ENCODE assay signal across 22 mouse cellular contexts in the genomic region with DNA sequence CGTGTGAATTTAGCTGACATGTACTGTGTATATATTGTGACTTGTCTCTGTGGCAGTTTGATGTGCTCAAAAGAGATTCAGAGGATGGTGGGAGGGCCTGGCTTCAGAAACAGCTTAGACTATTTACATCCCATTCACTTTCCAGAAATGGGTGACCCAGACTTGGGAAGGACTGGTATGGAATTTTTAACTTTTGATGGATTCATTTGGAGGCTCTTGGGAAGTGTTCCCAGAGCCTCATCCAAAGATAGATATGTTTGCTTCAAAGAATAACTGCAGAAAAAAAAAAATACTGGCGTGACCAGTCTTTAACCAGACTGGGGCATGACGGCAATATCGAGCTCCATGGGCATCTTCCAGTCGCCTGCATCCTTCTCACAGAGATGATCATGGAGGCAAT.
DNase-seq lines count a peak whose midpoint lies in the region; ATAC-seq and TF ChIP-seq lines count a peak whose summit lies in the region.
"Had no signal": no experiment of that assay in that cellular context is flagged by ENCODE, and none has a peak within 500 bp of the region (broad histone marks: within the 10 kb centered on the region; RNA-seq: fewer than 3 reads in every experiment).

No protein-coding gene starts in this region.

- no peak overlapping the region for H3K4me3 ChIP-seq in midbrain, embryonic 15.5 days
- H3K4me3 ChIP-seq in midbrain, embryonic 13.5 days (replicated peaks): no peak overlapping the region
- H3K4me3 ChIP-seq: embryonic facial prominence, embryonic 13.5 days; forebrain, embryonic 12.5 days; heart, embryonic 10.5 days; hindbrain, embryonic 12.5 days had no signal

- no peaks in the 10 kb centered on the region for H3K36me3 ChIP-seq in midbrain, embryonic 15.5 days (replicated peaks)
- H3K36me3 ChIP-seq in midbrain, embryonic 13.5 days: no peaks in the 10 kb centered on the region
- H3K36me3 ChIP-seq: embryonic facial prominence, embryonic 13.5 days; forebrain, embryonic 12.5 days; heart, embryonic 10.5 days; hindbrain, embryonic 12.5 days had no signal

- no peaks in the 10 kb centered on the region for H3K27me3 ChIP-seq in midbrain, embryonic 15.5 days (replicated peaks)
- peaks cover 21% of the 10 kb centered on the region for H3K27me3 ChIP-seq in midbrain, embryonic 13.5 days
- H3K27me3 ChIP-seq: embryonic facial prominence, embryonic 13.5 days; forebrain, embryonic 12.5 days; hindbrain, embryonic 12.5 days had no signal

- peak; percentile 20 to 27 for DNase-seq in frontal cortex, adult 2 months (ENCODE audit: extremely low spot score in 1 of 2, low spot score in 1 of 2)
- DNase-seq in frontal cortex, postnatal 14 days (ENCODE audit: low spot score in 2 of 2): no peak
- peak; percentile 53 for DNase-seq in brain, adult 2 months (ENCODE audit: low read depth, low spot score)
- DNase-seq in brain, embryonic 14.5 days (ENCODE audit: low read depth): peak; percentile 34
- no peak for DNase-seq in cerebellum, adult 18-20 months
- DNase-seq: adrenal gland, adult 2 months; adrenal gland, postnatal 25 days; cerebellum, adult 11 months; cerebellum, adult 9-10 months; cerebellum, postnatal 25 days; gastrocnemius, postnatal 10 days; heart, adult 18-20 months; heart, postnatal 10 days; heart, postnatal 4 days had no signal

- peaks cover 32% of the 10 kb centered on the region for H3K4me1 ChIP-seq in midbrain, embryonic 15.5 days
- peaks cover 43% of the 10 kb centered on the region for H3K4me1 ChIP-seq in midbrain, embryonic 13.5 days (replicated peaks)

- TF ChIP-seq CTCF in brain, embryonic 14.5 days (IDR thresholded peaks at IDR 0.05; ENCODE audit: borderline replicate concordance, extremely low read depth, insufficient read depth, insufficient read length): no peak

- 73% methylated on average over 5 of the region's 5 CpGs for WGBS in midbrain, embryonic 15.5 days
- WGBS in midbrain, embryonic 13.5 days: 74% methylated on average over 5 of the region's 5 CpGs

- H3K4me2 ChIP-seq in midbrain, embryonic 15.5 days: no peak overlapping the region
- no peak overlapping the region for H3K4me2 ChIP-seq in midbrain, embryonic 13.5 days (replicated peaks)
- H3K4me2 ChIP-seq: embryonic facial prominence, embryonic 13.5 days; forebrain, embryonic 12.5 days; hindbrain, embryonic 12.5 days had no signal

- H3K27ac ChIP-seq in midbrain, embryonic 15.5 days: peak overlapping the region; percentile 19; the same call in 1 of the 2 replicates
- H3K27ac ChIP-seq in midbrain, embryonic 13.5 days: no peak overlapping the region
- H3K27ac ChIP-seq: embryonic facial prominence, embryonic 13.5 days; forebrain, embryonic 12.5 days; heart, embryonic 10.5 days had no signal

- ATAC-seq in midbrain, embryonic 15.5 days (replicated peaks): no peak
- no peak for ATAC-seq in midbrain, embryonic 13.5 days
- ATAC-seq: hindbrain, embryonic 16.5 days; inflammation-experienced regulatory T-cells, adult 6 months had no signal

- H3K9ac ChIP-seq in midbrain, embryonic 15.5 days: no peak overlapping the region
- no peak overlapping the region for H3K9ac ChIP-seq in midbrain, embryonic 13.5 days (replicated peaks)
- H3K9ac ChIP-seq: embryonic facial prominence, embryonic 13.5 days; forebrain, embryonic 12.5 days; hindbrain, embryonic 12.5 days had no signal

- no peak for TF ChIP-seq POLR2A in brain, embryonic 14.5 days (IDR thresholded peaks at IDR 0.05; ENCODE audit: borderline replicate concordance, extremely low read depth, insufficient read depth, insufficient read length, poor library complexity, severe bottlenecking)

- H3K9me3 ChIP-seq in midbrain, embryonic 15.5 days: no peaks in the 10 kb centered on the region
- H3K9me3 ChIP-seq in midbrain, embryonic 13.5 days: no peaks in the 10 kb centered on the region
- H3K9me3 ChIP-seq: embryonic facial prominence, embryonic 13.5 days; forebrain, embryonic 12.5 days; heart, embryonic 10.5 days; hindbrain, embryonic 12.5 days had no signal

Comparison
In these comparisons a context has a peak if more than half of its experiments do, and no peak if none do; other contexts are left out.
1. DNase-seq: peak in frontal cortex, adult 2 months (2 of 2), brain, adult 2 months (single experiment) and brain, embryonic 14.5 days (single experiment); none in frontal cortex, postnatal 14 days (0 of 2) and cerebellum, adult 18-20 months (0 of 2).